Mouse (Mus musculus) lung, postnatal 0 days (tissue): Measurements from ENCODE around the gene Cks1b.

ENCODE experiments used
- CTCF ChIP-seq: IDR thresholded peaks from 2 replicates; pipeline ENCODE4 v1.5.1; 2016; ENCODE audit warnings: antibody characterized with exemption, mild to moderate bottlenecking
- EP300 ChIP-seq: IDR thresholded peaks from 2 replicates; pipeline ENCODE4 v1.6.1; 2016; ENCODE audit warnings: antibody characterized with exemption, mild to moderate bottlenecking, control low read depth

DNA sequence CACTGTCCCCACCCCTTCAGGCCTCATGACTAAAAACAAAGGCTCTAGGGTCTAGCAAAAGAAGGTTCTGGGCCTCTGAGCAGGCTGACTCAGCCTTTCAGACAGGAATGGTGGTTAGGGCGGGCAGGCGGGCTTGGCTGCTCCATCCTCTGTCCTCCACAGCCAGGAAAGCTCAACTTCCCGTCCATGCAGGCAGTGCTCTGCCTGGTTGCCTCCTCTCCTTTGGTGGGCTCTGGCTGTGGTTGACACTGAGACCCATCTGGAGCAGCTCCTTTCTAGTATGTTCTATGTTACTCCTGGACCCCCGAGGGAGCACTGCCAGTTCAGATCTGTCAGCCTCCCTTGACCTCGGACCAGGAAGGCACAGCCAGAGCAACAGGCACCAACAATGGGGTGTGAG lies 15.5 kb downstream of the Cks1b start, which contains the start of gene Lenep:
- TF ChIP-seq CTCF, result no peak
- no peak for TF ChIP-seq EP300
